10 mouse cellular contexts compared by ENCODE assay signal in genomic region chr6:136931246-136931645, GRCm38 (mm10). TPM values are rescaled to one million over a fixed set of nuclear protein-coding genes. Genes with fewer than 3 reads are reported as not detected.
DNase-seq lines count a peak whose midpoint lies in the region; ATAC-seq lines count a peak whose summit lies in the region.
"Had no signal": no experiment of that assay in that cellular context is flagged by ENCODE, and none has a peak within 500 bp of the region (broad histone marks: within the 10 kb centered on the region; RNA-seq: fewer than 3 reads in every experiment).

No protein-coding gene starts in this region.

- DNase-seq in kidney, postnatal 4 days: no peak
- peak; percentile 36 for DNase-seq in thymus, postnatal 4 days
- DNase-seq in thymus, adult 18-20 months: no peak
- DNase-seq in intestine, embryonic 14.5 days (ENCODE audit: low spot score): no peak
- DNase-seq in lung, postnatal 25 days (ENCODE audit: low spot score): no peak
- no peak for DNase-seq in cerebellum, adult 9-10 months
- DNase-seq: retina, postnatal 1 day had no signal

- peak overlapping the region; percentile 8; the same call in 1 of the 2 replicates for H3K27ac ChIP-seq in kidney, embryonic 14.5 days (ENCODE audit: low read depth, low read length)
- H3K27ac ChIP-seq in intestine, embryonic 14.5 days (ENCODE audit: low read depth): peak overlapping the region; percentile 89
- peak overlapping the region; percentile 88 for H3K27ac ChIP-seq in stomach, embryonic 16.5 days (ENCODE audit: low read length)

- 86% methylated on average over 13 of the region's 13 CpGs for WGBS in kidney, embryonic 14.5 days
- WGBS in intestine, embryonic 14.5 days: 73% methylated on average over 13 of the region's 13 CpGs
- 73% methylated on average over 13 of the region's 13 CpGs for WGBS in stomach, embryonic 16.5 days

- H3K4me3 ChIP-seq in kidney, embryonic 14.5 days (ENCODE audit: low read length): no peak overlapping the region
- no peak overlapping the region for H3K4me3 ChIP-seq in intestine, embryonic 14.5 days (ENCODE audit: low read depth, low read length)
- H3K4me3 ChIP-seq in stomach, embryonic 16.5 days (replicated peaks; ENCODE audit: low read length): no peak overlapping the region

- H3K9me3 ChIP-seq in kidney, embryonic 14.5 days (ENCODE audit: control insufficient read depth, low read length): no peaks in the 10 kb centered on the region
- no peaks in the 10 kb centered on the region for H3K9me3 ChIP-seq in intestine, embryonic 14.5 days (ENCODE audit: control insufficient read depth, low read length)
- no peaks in the 10 kb centered on the region for H3K9me3 ChIP-seq in stomach, embryonic 16.5 days (replicated peaks; ENCODE audit: control insufficient read depth, low read length)

- H3K27me3 ChIP-seq in kidney, embryonic 14.5 days (ENCODE audit: control insufficient read depth, insufficient read depth, low read length): no peaks in the 10 kb centered on the region
- H3K27me3 ChIP-seq in intestine, embryonic 14.5 days (replicated peaks; ENCODE audit: control insufficient read depth, insufficient read depth, low read length): no peaks in the 10 kb centered on the region
- H3K27me3 ChIP-seq in stomach, embryonic 16.5 days (ENCODE audit: control insufficient read depth, insufficient read depth, low read length): no peaks in the 10 kb centered on the region
- H3K27me3 ChIP-seq: Patski had no signal

- no peak for ATAC-seq in kidney, embryonic 14.5 days (ENCODE audit: low FRiP score, low TSS enrichment)
- no peak for ATAC-seq in intestine, embryonic 14.5 days (replicated peaks; ENCODE audit: low FRiP score, low TSS enrichment, low read depth)
- no peak for ATAC-seq in stomach, embryonic 16.5 days (ENCODE audit: insufficient read depth, low FRiP score)
- ATAC-seq: Patski had no signal

- no peak overlapping the region for H3K9ac ChIP-seq in kidney, embryonic 14.5 days (ENCODE audit: low read depth, low read length)
- H3K9ac ChIP-seq in intestine, embryonic 14.5 days (ENCODE audit: low read length): 0 out of 2 replicates have a peak overlapping the region, but pooled peaks have one; percentile 13
- H3K9ac ChIP-seq in stomach, embryonic 16.5 days (ENCODE audit: low read length): peak overlapping the region; percentile 60; the same call in 1 of the 2 replicates

- no peak overlapping the region for H3K4me2 ChIP-seq in kidney, embryonic 14.5 days (replicated peaks; ENCODE audit: low read depth, low read length)
- peak overlapping the region; percentile 44; the same call in 1 of the 2 replicates for H3K4me2 ChIP-seq in intestine, embryonic 14.5 days (ENCODE audit: low read length)
- H3K4me2 ChIP-seq in stomach, embryonic 16.5 days (ENCODE audit: low read depth, low read length): peak overlapping the region; percentile 39; the same call in 1 of the 2 replicates

- peaks cover 8% of the 10 kb centered on the region for H3K4me1 ChIP-seq in kidney, embryonic 14.5 days (ENCODE audit: control insufficient read depth, insufficient read depth, low read length)
- H3K4me1 ChIP-seq in intestine, embryonic 14.5 days (replicated peaks; ENCODE audit: control insufficient read depth, insufficient read depth, low read length): peaks cover 9% of the 10 kb centered on the region
- peaks cover 14% of the 10 kb centered on the region for H3K4me1 ChIP-seq in stomach, embryonic 16.5 days (ENCODE audit: control insufficient read depth, insufficient read depth, low read length)

- no peaks in the 10 kb centered on the region for H3K36me3 ChIP-seq in kidney, embryonic 14.5 days (ENCODE audit: control insufficient read depth, insufficient read depth, low read length)
- no peaks in the 10 kb centered on the region for H3K36me3 ChIP-seq in intestine, embryonic 14.5 days (ENCODE audit: control insufficient read depth, insufficient read depth, low read length)
- no peaks in the 10 kb centered on the region for H3K36me3 ChIP-seq in stomach, embryonic 16.5 days (ENCODE audit: control insufficient read depth, insufficient read depth, low read length)

RNA-seq across cellular contexts. Expression of gene Pde6h, which starts 7.6 kb away (rescaled TPM):
- polyA plus RNA-seq in kidney, embryonic 14.5 days (2014; fragmentation: Nextera tagmentation; extraction: Ambion mirVana): 0.11 and 0.81 TPM in 2 replicates
- 1.1 TPM in 1 of 2 replicates, not detected in the other for polyA plus RNA-seq in intestine, embryonic 14.5 days (2014; fragmentation: Nextera tagmentation; extraction: Ambion mirVana)
- 0.06 TPM in 1 of 2 replicates, not detected in the other for polyA plus RNA-seq in stomach, embryonic 16.5 days (2015; fragmentation: Nextera tagmentation; extraction: Ambion mirVana)

RNA-seq across cellular contexts. Expression of gene Erp27, which starts 9.3 kb away (rescaled TPM):
- 0.22 and 0.31 TPM in 2 replicates for polyA plus RNA-seq in kidney, embryonic 14.5 days (2014; fragmentation: Nextera tagmentation; extraction: Ambion mirVana)
- 1.1 and 6.0 TPM in 2 replicates for polyA plus RNA-seq in intestine, embryonic 14.5 days (2014; fragmentation: Nextera tagmentation; extraction: Ambion mirVana)
- 41.0 and 44.8 TPM in 2 replicates for polyA plus RNA-seq in stomach, embryonic 16.5 days (2015; fragmentation: Nextera tagmentation; extraction: Ambion mirVana)

RNA-seq across cellular contexts. Expression of gene Arhgdib, which starts 10.5 kb away (rescaled TPM):
- polyA plus RNA-seq in kidney, embryonic 14.5 days (2014; fragmentation: Nextera tagmentation; extraction: Ambion mirVana): 60.4 and 65.6 TPM in 2 replicates
- 57.9 and 60.1 TPM in 2 replicates for polyA plus RNA-seq in intestine, embryonic 14.5 days (2014; fragmentation: Nextera tagmentation; extraction: Ambion mirVana)
- 57.8 and 69.5 TPM in 2 replicates for polyA plus RNA-seq in stomach, embryonic 16.5 days (2015; fragmentation: Nextera tagmentation; extraction: Ambion mirVana)

RNA-seq across cellular contexts. Expression of gene Mgp, which starts 55.6 kb away (rescaled TPM):
- polyA plus RNA-seq in kidney, embryonic 14.5 days (2014; fragmentation: Nextera tagmentation; extraction: Ambion mirVana): 168 and 215 TPM in 2 replicates
- polyA plus RNA-seq in intestine, embryonic 14.5 days (2014; fragmentation: Nextera tagmentation; extraction: Ambion mirVana): 101 and 117 TPM in 2 replicates
- 224 and 245 TPM in 2 replicates for polyA plus RNA-seq in stomach, embryonic 16.5 days (2015; fragmentation: Nextera tagmentation; extraction: Ambion mirVana)

Comparison
In these comparisons a context has a peak if more than half of its experiments do, and no peak if none do; other contexts are left out.
1. H3K27ac ChIP-seq: peak in every context shown above with its lines; median percentile 89 in intestine, embryonic 14.5 days; 88 in stomach, embryonic 16.5 days; 8 in kidney, embryonic 14.5 days.